Mouse (Mus musculus): ENCODE measurements around the gene Tnfsf15. TPM values are rescaled to one million over a fixed set of nuclear protein-coding genes. Genes with fewer than 3 reads are reported as not detected.
A peak's percentile ranks its signal among the peaks of the same experiment; 100 is the strongest.

Tnfsf15 gene
- polyA plus RNA-seq, 1 experiment: 0.29 TPM

GRCm38 (mm10) chr4:63782970-63783613 lies 38.2 kb upstream of the Tnfsf15 start:
- H3K79me2 ChIP-seq (ENCODE audit: control insufficient read depth, insufficient read depth): no peaks in the 10 kb centered on the region
- H3K4me2 ChIP-seq (ENCODE audit: low read depth): no peak overlapping the region
- TF ChIP-seq POLR2AphosphoS2 (IDR thresholded peaks at IDR 0.05; ENCODE audit: insufficient read length, low read depth): no peak
- TF ChIP-seq SRF (IDR thresholded peaks at IDR 0.05; ENCODE audit: control insufficient read depth, insufficient read length, low read depth): no peak
- TF ChIP-seq E2F4 (IDR thresholded peaks at IDR 0.05; ENCODE audit: insufficient read depth): no peak
- no peak for TF ChIP-seq TCF12 (IDR thresholded peaks at IDR 0.05; ENCODE audit: insufficient read depth, poor library complexity, severe bottlenecking)
- TF ChIP-seq POLR2A (IDR thresholded peaks at IDR 0.05; ENCODE audit: insufficient read length, low read depth): no peak
- TF ChIP-seq MYOG (IDR thresholded peaks at IDR 0.05; ENCODE audit: control insufficient read depth in 1 of 3, insufficient read depth in 1 of 3, insufficient read length in 2 of 3, low read depth in 2 of 3): no peak
- TF ChIP-seq MAX (IDR thresholded peaks at IDR 0.05; ENCODE audit: low read depth): no peak
- no peak for TF ChIP-seq CEBPB (IDR thresholded peaks at IDR 0.05; ENCODE audit: insufficient read depth, poor library complexity, severe bottlenecking)
- TF ChIP-seq REST (IDR thresholded peaks at IDR 0.05; ENCODE audit: insufficient read depth, insufficient read length): no peak
- H3K36me3 ChIP-seq (ENCODE audit: control insufficient read depth, insufficient read depth): no peaks in the 10 kb centered on the region
- no peak overlapping the region for H3ac ChIP-seq (ENCODE audit: control insufficient read depth, insufficient read length)
- no peaks in the 10 kb centered on the region for H3K27me3 ChIP-seq (ENCODE audit: control insufficient read depth, insufficient read depth, insufficient read length)
- no peak overlapping the region for H3K4me3 ChIP-seq

GRCm38 (mm10) chr4:63777223-63777622 lies 32.3 kb upstream of the Tnfsf15 start:
- TF ChIP-seq MAX (IDR thresholded peaks at IDR 0.05; ENCODE audit: low read depth) (no peak), POLR2AphosphoS2 (IDR thresholded peaks at IDR 0.05; ENCODE audit: insufficient read length, low read depth) (no peak), E2F4 (IDR thresholded peaks at IDR 0.05; ENCODE audit: insufficient read depth) (no peak), POLR2A (IDR thresholded peaks at IDR 0.05; ENCODE audit: insufficient read length, low read depth) (no peak), TCF12 (IDR thresholded peaks at IDR 0.05; ENCODE audit: insufficient read depth, poor library complexity, severe bottlenecking) (no peak), TCF3 (IDR thresholded peaks at IDR 0.05; ENCODE audit: insufficient read length, low read depth) (no peak), CEBPB (IDR thresholded peaks at IDR 0.05; ENCODE audit: insufficient read depth, poor library complexity, severe bottlenecking) (no peak), REST (IDR thresholded peaks at IDR 0.05; ENCODE audit: insufficient read depth, insufficient read length) (no peak), USF1 (IDR thresholded peaks at IDR 0.05; ENCODE audit: low read depth) (no peak)

GRCm38 (mm10) chr4:63773306-63774090 lies 28.6 kb upstream of the Tnfsf15 start:
- Histone ChIP-seq H3K27me3 (ENCODE audit: control insufficient read depth, insufficient read depth, insufficient read length) (no peaks in the 10 kb centered on the region), H3ac (ENCODE audit: control insufficient read depth, insufficient read length) (no peak overlapping the region), H3K4me2 (ENCODE audit: low read depth) (no peak overlapping the region), H3K4me3 (no peak overlapping the region), H3K79me2 (ENCODE audit: control insufficient read depth, insufficient read depth) (no peaks in the 10 kb centered on the region), H3K36me3 (ENCODE audit: control insufficient read depth, insufficient read depth) (no peaks in the 10 kb centered on the region)
- TF ChIP-seq MAX (IDR thresholded peaks at IDR 0.05; ENCODE audit: low read depth): no peak
- no peak for TF ChIP-seq POLR2A (IDR thresholded peaks at IDR 0.05; ENCODE audit: insufficient read length, low read depth)
- no peak for TF ChIP-seq MYOG (IDR thresholded peaks at IDR 0.05; ENCODE audit: control insufficient read depth in 1 of 3, insufficient read depth in 1 of 3, insufficient read length in 2 of 3, low read depth in 2 of 3)
- TF ChIP-seq POLR2AphosphoS2 (IDR thresholded peaks at IDR 0.05; ENCODE audit: insufficient read length, low read depth): no peak
- TF ChIP-seq REST (IDR thresholded peaks at IDR 0.05; ENCODE audit: insufficient read depth, insufficient read length): no peak

More at GRCm38 (mm10) chr4:63777223-63777622, 32.3 kb upstream of the Tnfsf15 start:
- Histone ChIP-seq H3K4me2 (ENCODE audit: low read depth) (no peak overlapping the region), H3K27me3 (ENCODE audit: control insufficient read depth, insufficient read depth, insufficient read length) (no peaks in the 10 kb centered on the region), H3K4me3 (no peak overlapping the region), H3K79me2 (ENCODE audit: control insufficient read depth, insufficient read depth) (no peaks in the 10 kb centered on the region), H3K36me3 (ENCODE audit: control insufficient read depth, insufficient read depth) (no peaks in the 10 kb centered on the region), H3ac (ENCODE audit: control insufficient read depth, insufficient read length) (no peak overlapping the region)

GRCm38 (mm10) chr4:63772514-63772913 lies 27.6 kb upstream of the Tnfsf15 start:
- Histone ChIP-seq H3K27me3 (ENCODE audit: control insufficient read depth, insufficient read depth, insufficient read length) (no peaks in the 10 kb centered on the region), H3K36me3 (ENCODE audit: control insufficient read depth, insufficient read depth) (no peaks in the 10 kb centered on the region)

GRCm38 (mm10) chr4:63771291-63771690 lies 26.4 kb upstream of the Tnfsf15 start:
- Histone ChIP-seq H3K4me3 (no peak overlapping the region), H3K4me2 (ENCODE audit: low read depth) (no peak overlapping the region), H3K36me3 (ENCODE audit: control insufficient read depth, insufficient read depth) (no peaks in the 10 kb centered on the region), H3K27me3 (ENCODE audit: control insufficient read depth, insufficient read depth, insufficient read length) (no peaks in the 10 kb centered on the region), H3ac (ENCODE audit: control insufficient read depth, insufficient read length) (no peak overlapping the region), H3K79me2 (ENCODE audit: control insufficient read depth, insufficient read depth) (no peaks in the 10 kb centered on the region)
- TF ChIP-seq TCF3 (IDR thresholded peaks at IDR 0.05; ENCODE audit: insufficient read length, low read depth): no peak

More at GRCm38 (mm10) chr4:63772514-63772913, 27.6 kb upstream of the Tnfsf15 start:
- TF ChIP-seq MYOD1 (IDR thresholded peaks at IDR 0.05; ENCODE audit: control insufficient read depth in 1 of 3, insufficient read length in 2 of 3, low read depth in 2 of 3) (no peak), CEBPB (IDR thresholded peaks at IDR 0.05; ENCODE audit: insufficient read depth, poor library complexity, severe bottlenecking) (peak; percentile 51; the same call in 1 of the 2 replicates), POLR2AphosphoS2 (IDR thresholded peaks at IDR 0.05; ENCODE audit: insufficient read length, low read depth) (no peak)
- H3K79me2 ChIP-seq (ENCODE audit: control insufficient read depth, insufficient read depth): no peaks in the 10 kb centered on the region
- no peak overlapping the region for H3ac ChIP-seq (ENCODE audit: control insufficient read depth, insufficient read length)
- H3K4me2 ChIP-seq (ENCODE audit: low read depth): no peak overlapping the region
- no peak overlapping the region for H3K4me3 ChIP-seq

Data from myocyte (in vitro differentiated cells).